Mouse (Mus musculus) E14TG2a.4 (cell line): ENCODE results near the gene Pde4d.

Experiments used
- CTCF ChIP-seq: conservative IDR thresholded peaks from 2 replicates; pipeline ENCODE4 v1.5.1; 2014; ENCODE audit warnings: low read length
- NANOG ChIP-seq: IDR thresholded peaks from 2 replicates; pipeline ENCODE4 v1.6.1; 2014; ENCODE audit warnings: borderline replicate concordance, low read length, mixed read lengths

- TF ChIP-seq CTCF = no peak
- no peak for TF ChIP-seq NANOG
Measured at GRCm38 (mm10) chr13:109625466-109626129, 1175.8 kb downstream of the Pde4d start.
